Mouse (Mus musculus): ENCODE results near the gene Capza1. TPM values are rescaled to one million over a fixed set of nuclear protein-coding genes. Genes with fewer than 3 reads are reported as not detected.
"Not testable (repeated sequence)": the region's sequence is repeated elsewhere in the genome, so short reads cannot be mapped to it uniquely, and the experiment has no call there.

The Capza1 gene
- polyA plus RNA-seq, 1 experiment from 2014 or later, result 109 TPM

GRCm38 (mm10) chr3:104814746-104815145 lies 49.6 kb downstream of the Capza1 start:
- Histone ChIP-seq H3K4me2 (replicated peaks; ENCODE audit: low read depth) (no peak overlapping the region), H3K9ac (ENCODE audit: low read depth, low read length) (no peak overlapping the region), H3K27me3 (replicated peaks; ENCODE audit: control insufficient read depth, insufficient read depth, low read length) (no peaks in the 10 kb centered on the region), H3K36me3 (ENCODE audit: control insufficient read depth, insufficient read depth) (peaks cover 4% of the 10 kb centered on the region; the same call in 1 of the 2 replicates), H3K4me3 (ENCODE audit: low read depth, low read length) (no peak overlapping the region), H3K9me3 (ENCODE audit: control insufficient read depth) (no peaks in the 10 kb centered on the region), H3K4me1 (replicated peaks; ENCODE audit: control insufficient read depth, insufficient read depth, low read length) (0 out of 2 replicates have a peak, but pooled peaks cover 6% of the 10 kb centered on the region), H3K27ac (ENCODE audit: low read depth, low read length) (no peak overlapping the region)
- WGBS, result 95% methylated on average over 1 of the region's 1 CpGs
- no peak for ATAC-seq
- no peak for TF ChIP-seq CTCF (IDR thresholded peaks at IDR 0.05; ENCODE audit: low read depth)

GRCm38 (mm10) chr3:104813227-104813626 lies 51.1 kb downstream of the Capza1 start:
- ATAC-seq; H3K4me2 ChIP-seq (replicated peaks; ENCODE audit: low read depth); H3K27me3 ChIP-seq (replicated peaks; ENCODE audit: control insufficient read depth, insufficient read depth, low read length); H3K4me1 ChIP-seq (replicated peaks; ENCODE audit: control insufficient read depth, insufficient read depth, low read length); H3K4me3 ChIP-seq (ENCODE audit: low read depth, low read length); H3K36me3 ChIP-seq (ENCODE audit: control insufficient read depth, insufficient read depth); H3K9me3 ChIP-seq (ENCODE audit: control insufficient read depth); H3K27ac ChIP-seq (ENCODE audit: low read depth, low read length); H3K9ac ChIP-seq (ENCODE audit: low read depth, low read length): not testable (repeated sequence)
- WGBS, result 85% methylated on average over 7 of the region's 7 CpGs
- TF ChIP-seq CTCF (IDR thresholded peaks at IDR 0.05; ENCODE audit: low read depth), result 0 out of 2 replicates have a peak, but pooled peaks have one; percentile 8

DNA sequence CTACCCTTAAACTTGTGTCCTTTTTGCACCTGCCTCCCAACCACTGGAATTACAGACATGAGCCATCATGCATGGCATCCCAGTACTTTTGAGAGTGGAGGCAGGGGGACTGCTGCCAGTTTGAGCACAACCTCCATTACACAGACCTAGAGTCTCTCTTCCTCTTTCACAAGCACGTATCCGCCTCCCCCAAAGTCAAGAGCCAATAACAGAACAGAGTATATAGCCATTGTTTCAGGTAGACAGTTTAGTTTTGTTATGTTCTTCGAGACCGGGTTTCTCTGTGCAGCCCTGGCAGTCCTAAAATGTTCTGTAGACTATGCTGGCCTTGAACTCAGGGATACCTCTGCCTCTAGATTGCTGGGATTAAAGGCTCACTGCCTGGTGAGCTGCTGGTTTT lies 52.1 kb downstream of the Capza1 start:
- no peak overlapping the region for H3K4me2 ChIP-seq (replicated peaks; ENCODE audit: low read depth)
- no peak overlapping the region for H3K27ac ChIP-seq (ENCODE audit: low read depth, low read length)
- WGBS, result 74% methylated on average over 4 of the region's 4 CpGs
- H3K9me3 ChIP-seq (ENCODE audit: control insufficient read depth), result no peaks in the 10 kb centered on the region
- ATAC-seq, result no peak
- no peaks in the 10 kb centered on the region for H3K27me3 ChIP-seq (replicated peaks; ENCODE audit: control insufficient read depth, insufficient read depth, low read length)
- H3K9ac ChIP-seq (ENCODE audit: low read depth, low read length), result no peak overlapping the region
- H3K4me3 ChIP-seq (ENCODE audit: low read depth, low read length), result no peak overlapping the region
- TF ChIP-seq CTCF (IDR thresholded peaks at IDR 0.05; ENCODE audit: low read depth), result no peak
- 0 out of 2 replicates have a peak, but pooled peaks cover 6% of the 10 kb centered on the region for H3K4me1 ChIP-seq (replicated peaks; ENCODE audit: control insufficient read depth, insufficient read depth, low read length)
- peaks cover 4% of the 10 kb centered on the region; the same call in 1 of the 2 replicates for H3K36me3 ChIP-seq (ENCODE audit: control insufficient read depth, insufficient read depth)

- no peak overlapping the region for H3K27ac ChIP-seq (ENCODE audit: low read depth, low read length)
- H3K27me3 ChIP-seq (replicated peaks; ENCODE audit: control insufficient read depth, insufficient read depth, low read length), result no peaks in the 10 kb centered on the region
- no peak; the same call in 1 of the 2 replicates for ATAC-seq
- no peaks in the 10 kb centered on the region for H3K9me3 ChIP-seq (ENCODE audit: control insufficient read depth)
- H3K36me3 ChIP-seq (ENCODE audit: control insufficient read depth, insufficient read depth), result peaks cover 7% of the 10 kb centered on the region; the same call in 1 of the 2 replicates
- H3K4me3 ChIP-seq (ENCODE audit: low read depth, low read length), result no peak overlapping the region
- 0 out of 2 replicates have a peak, but pooled peaks cover 6% of the 10 kb centered on the region for H3K4me1 ChIP-seq (replicated peaks; ENCODE audit: control insufficient read depth, insufficient read depth, low read length)
- WGBS, result 13% methylated on average over 3 of the region's 3 CpGs
- H3K4me2 ChIP-seq (replicated peaks; ENCODE audit: low read depth), result no peak overlapping the region
- TF ChIP-seq CTCF (IDR thresholded peaks at IDR 0.05; ENCODE audit: low read depth), result no peak
- H3K9ac ChIP-seq (ENCODE audit: low read depth, low read length), result no peak overlapping the region
Measured at GRCm38 (mm10) chr3:104811752-104812151, 52.6 kb downstream of the Capza1 start.

GRCm38 (mm10) chr3:104805539-104805938 lies 58.8 kb downstream of the Capza1 start:
- Histone ChIP-seq H3K4me1 (replicated peaks; ENCODE audit: control insufficient read depth, insufficient read depth, low read length) (no peaks in the 10 kb centered on the region), H3K4me3 (ENCODE audit: low read depth, low read length) (no peak overlapping the region), H3K36me3 (ENCODE audit: control insufficient read depth, insufficient read depth) (peaks cover 50% of the 10 kb centered on the region), H3K9ac (ENCODE audit: low read depth, low read length) (no peak overlapping the region), H3K9me3 (ENCODE audit: control insufficient read depth) (no peaks in the 10 kb centered on the region), H3K27me3 (replicated peaks; ENCODE audit: control insufficient read depth, insufficient read depth, low read length) (no peaks in the 10 kb centered on the region), H3K27ac (ENCODE audit: low read depth, low read length) (no peak overlapping the region), H3K4me2 (replicated peaks; ENCODE audit: low read depth) (no peak overlapping the region)
- ATAC-seq, result 0 out of 2 replicates have a peak, but pooled peaks have one; percentile 5
- WGBS, result 77% methylated on average over 9 of the region's 9 CpGs
- no peak for TF ChIP-seq CTCF (IDR thresholded peaks at IDR 0.05; ENCODE audit: low read depth)

DNA sequence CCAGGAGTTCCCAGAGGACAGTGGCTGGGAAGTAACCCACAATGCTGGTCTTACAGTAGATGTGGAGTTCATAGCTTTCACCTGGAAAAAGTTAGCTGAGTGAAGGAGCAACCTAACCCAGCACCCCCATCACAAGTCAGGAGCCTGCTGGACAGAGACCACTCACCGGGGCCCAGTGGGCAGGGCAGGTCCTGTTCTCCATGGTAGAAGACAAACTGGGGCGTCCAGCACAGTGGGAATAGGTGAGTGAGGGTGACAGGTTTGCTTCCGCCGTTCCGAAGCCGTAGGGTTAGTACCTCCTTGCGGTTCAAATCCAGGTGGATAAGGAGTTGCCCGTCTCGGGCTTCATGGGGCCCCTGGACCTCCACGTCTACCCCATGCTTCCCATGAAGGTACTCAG lies 60.0 kb downstream of the Capza1 start:
- no peaks in the 10 kb centered on the region for H3K4me1 ChIP-seq (replicated peaks; ENCODE audit: control insufficient read depth, insufficient read depth, low read length)
- no peak overlapping the region for H3K9ac ChIP-seq (ENCODE audit: low read depth, low read length)
- no peak overlapping the region for H3K4me2 ChIP-seq (replicated peaks; ENCODE audit: low read depth)
- H3K9me3 ChIP-seq (ENCODE audit: control insufficient read depth), result no peaks in the 10 kb centered on the region
- peaks cover 62% of the 10 kb centered on the region for H3K36me3 ChIP-seq (ENCODE audit: control insufficient read depth, insufficient read depth)
- WGBS, result 90% methylated on average over 10 of the region's 10 CpGs
- no peak overlapping the region for H3K27ac ChIP-seq (ENCODE audit: low read depth, low read length)
- no peaks in the 10 kb centered on the region for H3K27me3 ChIP-seq (replicated peaks; ENCODE audit: control insufficient read depth, insufficient read depth, low read length)
- TF ChIP-seq CTCF (IDR thresholded peaks at IDR 0.05; ENCODE audit: low read depth), result no peak
- no peak for ATAC-seq
- no peak overlapping the region for H3K4me3 ChIP-seq (ENCODE audit: low read depth, low read length)

DNA sequence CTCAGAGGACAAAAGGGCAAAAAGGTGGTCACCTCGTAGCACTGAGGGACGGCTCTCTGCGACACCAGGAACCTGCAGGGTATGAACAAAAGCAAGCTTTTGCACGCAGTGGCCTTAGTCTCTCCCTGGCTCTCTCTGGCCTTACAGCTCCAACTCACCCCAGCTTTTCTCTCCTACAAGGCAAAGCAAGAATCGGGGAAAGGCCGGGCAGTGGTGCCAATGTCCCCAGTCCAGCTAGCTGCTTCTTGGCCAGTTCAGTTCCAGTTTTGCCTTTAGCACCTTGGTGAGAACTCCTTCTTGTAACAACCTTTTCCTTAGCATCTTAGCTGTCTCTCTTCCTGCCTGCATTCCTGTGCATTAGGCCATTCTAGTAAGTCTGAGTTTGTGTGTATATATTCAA lies 62.8 kb downstream of the Capza1 start:
- 92% methylated on average over 6 of the region's 6 CpGs for WGBS
- ATAC-seq, result no peak
- no peak overlapping the region for H3K4me2 ChIP-seq (replicated peaks; ENCODE audit: low read depth)
- H3K4me3 ChIP-seq (ENCODE audit: low read depth, low read length), result no peak overlapping the region
- H3K9me3 ChIP-seq (ENCODE audit: control insufficient read depth), result no peaks in the 10 kb centered on the region
- TF ChIP-seq CTCF (IDR thresholded peaks at IDR 0.05; ENCODE audit: low read depth), result no peak
- H3K27me3 ChIP-seq (replicated peaks; ENCODE audit: control insufficient read depth, insufficient read depth, low read length), result no peaks in the 10 kb centered on the region
- no peaks in the 10 kb centered on the region for H3K4me1 ChIP-seq (replicated peaks; ENCODE audit: control insufficient read depth, insufficient read depth, low read length)
- no peak overlapping the region for H3K9ac ChIP-seq (ENCODE audit: low read depth, low read length)
- H3K36me3 ChIP-seq (ENCODE audit: control insufficient read depth, insufficient read depth), result peaks cover 77% of the 10 kb centered on the region
- no peak overlapping the region for H3K27ac ChIP-seq (ENCODE audit: low read depth, low read length)

Data from intestine, postnatal 0 days (tissue).